Mouse (Mus musculus) CH12.LX (cell line): Measurements from ENCODE around the gene Gm28047.

ENCODE experiments used
- CHD2 ChIP-seq: IDR thresholded peaks from 2 replicates; pipeline ENCODE4 v1.6.1; 2011; ENCODE audit warnings: low read length, improper control_type of control experiment
- CTCF ChIP-seq, 2 experiments: IDR thresholded peaks in 1 of 2; conservative IDR thresholded peaks in 1 of 2; 2 replicates each; pipeline ENCODE4 v1.5.1; 2011 to 2012; ENCODE audit warnings: low read depth in 2 of 2, low read length in 2 of 2, improper control_type of control experiment in 1 of 2, inconsistent platforms in 1 of 2, mild to moderate bottlenecking in 1 of 2, moderate library complexity in 1 of 2
- EP300 ChIP-seq: IDR thresholded peaks from 2 replicates; pipeline ENCODE4 v1.6.1; 2011; ENCODE audit warnings: low read length, improper control_type of control experiment
- GABPA ChIP-seq: IDR thresholded peaks from 2 replicates; pipeline ENCODE4 v1.6.1; 2012; ENCODE audit warnings: low read depth, low read length, improper control_type of control experiment, inconsistent platforms; ENCODE audit not compliant: insufficient replicate concordance
- HCFC1 ChIP-seq: IDR thresholded peaks from 2 replicates; pipeline ENCODE4 v1.6.1; 2012; ENCODE audit warnings: low read depth, mild to moderate bottlenecking, inconsistent platforms, low read length, improper control_type of control experiment
- MAX ChIP-seq: IDR thresholded peaks from 2 replicates; pipeline ENCODE4 v1.6.1; 2011; ENCODE audit warnings: low read length, improper control_type of control experiment
- MYC ChIP-seq: IDR thresholded peaks from 2 replicates; pipeline ENCODE4 v1.6.1; 2011; ENCODE audit warnings: low read depth, mild to moderate bottlenecking, improper control_type of control experiment, low read length
- POLR2A ChIP-seq: IDR thresholded peaks from 2 replicates; pipeline ENCODE4 v1.6.1; 2011; ENCODE audit warnings: low read depth, mild to moderate bottlenecking, improper control_type of control experiment, low read length
- UBTF ChIP-seq: IDR thresholded peaks from 2 replicates; pipeline ENCODE4 v1.6.1; 2012; ENCODE audit warnings: low read depth, mild to moderate bottlenecking, inconsistent platforms, low read length, improper control_type of control experiment, moderate library complexity
- USF2 ChIP-seq: conservative IDR thresholded peaks from 2 replicates; pipeline ENCODE4 v1.6.1; 2011; ENCODE audit warnings: low read depth, low read length, improper control_type of control experiment
- ZC3H11A ChIP-seq: IDR thresholded peaks from 2 replicates; pipeline ENCODE4 v1.6.1; 2012; ENCODE audit warnings: low read depth, mild to moderate bottlenecking, inconsistent platforms, low read length, improper control_type of control experiment
- ZNF384 ChIP-seq: IDR thresholded peaks from 2 replicates; pipeline ENCODE4 v1.6.1; 2012; ENCODE audit warnings: low read depth, low read length, improper control_type of control experiment, inconsistent platforms

GRCm38 (mm10) chr15:102552599-102552998 lies 72.3 kb downstream of the Gm28047 start:
- TF ChIP-seq POLR2A (no peak), ZNF384 (0 out of 2 replicates have a peak, but pooled peaks have one; percentile 23), GABPA (no peak), HCFC1 (no peak), EP300 (no peak), USF2 (no peak), CHD2 (no peak), CTCF (conservative IDR thresholded peaks at IDR 0.05 in 1 of 2, IDR thresholded peaks at IDR 0.05 in 1 of 2; ENCODE audit: low read depth in 2 of 2, low read length in 2 of 2) (no peak), MYC (no peak), ZC3H11A (no peak), UBTF (no peak), MAX (no peak)
